Comparison of ENCODE assay signal across 16 mouse cellular contexts in genomic region chr9:122185953-122186352, GRCm38 (mm10).
DNase-seq lines count a peak whose midpoint lies in the region; ATAC-seq and TF ChIP-seq lines count a peak whose summit lies in the region.
"Had no signal": no experiment of that assay in that cellular context is flagged by ENCODE, and none has a peak within 500 bp of the region (broad histone marks: within the 10 kb centered on the region; RNA-seq: fewer than 3 reads in every experiment).

No protein-coding gene starts in this region.

- H3K4me3 ChIP-seq in forebrain, embryonic 10.5 days = no peak overlapping the region
- H3K4me3 ChIP-seq in forebrain, embryonic 16.5 days (replicated peaks; ENCODE audit: low read length) = no peak overlapping the region
- no peak overlapping the region for H3K4me3 ChIP-seq in kidney, adult 2 months (ENCODE audit: insufficient read depth, low read depth, low read length)
- no peak overlapping the region for H3K4me3 ChIP-seq in lung, postnatal 0 days (ENCODE audit: low read depth, low read length)
- H3K4me3 ChIP-seq: embryonic facial prominence, embryonic 13.5 days; megakaryocyte, embryonic 14.5 days had no signal

- ATAC-seq in forebrain, embryonic 16.5 days = no peak
- peak; percentile 17 for ATAC-seq in lung, postnatal 0 days
- no peak for ATAC-seq in CD4-positive, CD25-positive, alpha-beta regulatory T cell, adult 4 months
- ATAC-seq: forebrain, embryonic 14.5 days; hindbrain, postnatal 0 days had no signal

- no peak overlapping the region for H3K4me2 ChIP-seq in forebrain, embryonic 16.5 days (ENCODE audit: low read length)
- no peak overlapping the region for H3K4me2 ChIP-seq in lung, postnatal 0 days (replicated peaks; ENCODE audit: low read depth, low read length)
- H3K4me2 ChIP-seq: embryonic facial prominence, embryonic 13.5 days had no signal

- H3K9ac ChIP-seq in forebrain, embryonic 16.5 days (replicated peaks; ENCODE audit: low read depth, low read length) = no peak overlapping the region
- no peak overlapping the region for H3K9ac ChIP-seq in lung, postnatal 0 days (replicated peaks; ENCODE audit: low read depth)
- H3K9ac ChIP-seq: embryonic facial prominence, embryonic 13.5 days had no signal

- no peaks in the 10 kb centered on the region for H3K9me3 ChIP-seq in forebrain, embryonic 10.5 days
- H3K9me3 ChIP-seq in forebrain, embryonic 16.5 days (ENCODE audit: control insufficient read depth, low read length) = no peaks in the 10 kb centered on the region
- H3K9me3 ChIP-seq in lung, postnatal 0 days (ENCODE audit: low read length) = no peaks in the 10 kb centered on the region
- H3K9me3 ChIP-seq: embryonic facial prominence, embryonic 13.5 days had no signal

- H3K36me3 ChIP-seq in forebrain, embryonic 10.5 days (replicated peaks) = no peaks in the 10 kb centered on the region
- H3K36me3 ChIP-seq in forebrain, embryonic 16.5 days (ENCODE audit: control insufficient read depth, insufficient read depth) = no peaks in the 10 kb centered on the region
- H3K36me3 ChIP-seq in kidney, adult 2 months (ENCODE audit: control insufficient read depth, insufficient read depth, low read length) = no peaks in the 10 kb centered on the region
- H3K36me3 ChIP-seq in lung, postnatal 0 days (ENCODE audit: insufficient read depth, low read length) = no peaks in the 10 kb centered on the region
- H3K36me3 ChIP-seq: embryonic facial prominence, embryonic 13.5 days had no signal

- no peak for DNase-seq in forebrain, embryonic 10.5 days (ENCODE audit: extremely low spot score, low spot score)
- DNase-seq in kidney, adult 2 months = no peak
- no peak for DNase-seq in kidney, adult 18-20 months
- peak; percentile 15 for DNase-seq in lung, postnatal 0 days (ENCODE audit: low spot score)
- no peak for DNase-seq in lung, postnatal 36 days
- DNase-seq in thymus, postnatal 36 days = no peak
- DNase-seq: adrenal gland, adult 2 months; cerebellum, postnatal 10 days; gastrocnemius, postnatal 36 days; right cerebral cortex, postnatal 4 days had no signal

- TF ChIP-seq EP300 in lung, postnatal 0 days (IDR thresholded peaks at IDR 0.05) = no peak

- TF ChIP-seq CTCF in kidney, adult 2 months (conservative IDR thresholded peaks at IDR 0.05; ENCODE audit: insufficient read depth, insufficient read length, low read depth, low read length) = no peak
- TF ChIP-seq CTCF in lung, postnatal 0 days (IDR thresholded peaks at IDR 0.05) = peak; percentile 18; the same call in 1 of the 2 replicates

- H3K27ac ChIP-seq in forebrain, embryonic 10.5 days = 0 out of 2 replicates have a peak overlapping the region, but pooled peaks have one; percentile 21
- H3K27ac ChIP-seq in forebrain, embryonic 16.5 days (ENCODE audit: low read length) = no peak overlapping the region
- H3K27ac ChIP-seq in kidney, adult 2 months (ENCODE audit: insufficient read depth, low read depth, low read length) = 0 out of 2 replicates have a peak overlapping the region, but pooled peaks have one; percentile 1
- H3K27ac ChIP-seq in lung, postnatal 0 days (ENCODE audit: low read length) = peak overlapping the region; percentile 54
- H3K27ac ChIP-seq: embryonic facial prominence, embryonic 13.5 days; hindbrain, postnatal 0 days had no signal

- peaks cover 15% of the 10 kb centered on the region for H3K4me1 ChIP-seq in forebrain, embryonic 10.5 days
- no peaks in the 10 kb centered on the region for H3K4me1 ChIP-seq in forebrain, embryonic 16.5 days (replicated peaks; ENCODE audit: control insufficient read depth, insufficient read depth, low read length)
- peaks cover 10% of the 10 kb centered on the region for H3K4me1 ChIP-seq in kidney, adult 2 months (ENCODE audit: control insufficient read depth, insufficient read depth, low read length)
- H3K4me1 ChIP-seq in lung, postnatal 0 days (ENCODE audit: insufficient read depth, low read depth, low read length) = peaks cover 4% of the 10 kb centered on the region; the same call in 1 of the 2 replicates

- WGBS in forebrain, embryonic 10.5 days = 62% methylated on average over 6 of the region's 6 CpGs
- 86% methylated on average over 6 of the region's 6 CpGs for WGBS in forebrain, embryonic 16.5 days
- 75% methylated on average over 6 of the region's 6 CpGs for WGBS in kidney, adult 2 months
- 76% methylated on average over 6 of the region's 6 CpGs for WGBS in lung, postnatal 0 days

- TF ChIP-seq POLR2A in kidney, adult 2 months (IDR thresholded peaks at IDR 0.05; ENCODE audit: low read depth, low read length) = no peak

- H3K27me3 ChIP-seq in forebrain, embryonic 10.5 days (ENCODE audit: poor library complexity, severe bottlenecking) = no peaks in the 10 kb centered on the region
- H3K27me3 ChIP-seq in forebrain, embryonic 16.5 days (replicated peaks; ENCODE audit: control insufficient read depth, insufficient read depth, low read length) = no peaks in the 10 kb centered on the region
- no peaks in the 10 kb centered on the region for H3K27me3 ChIP-seq in kidney, adult 2 months (replicated peaks; ENCODE audit: control insufficient read depth, insufficient read depth, low read length)
- H3K27me3 ChIP-seq in lung, postnatal 0 days (replicated peaks; ENCODE audit: insufficient read depth, low read length) = no peaks in the 10 kb centered on the region
- H3K27me3 ChIP-seq: embryonic facial prominence, embryonic 13.5 days had no signal
